Mouse (Mus musculus): ENCODE data around the gene Gstt4.

- TF ChIP-seq CTCF (IDR thresholded peaks at IDR 0.05; ENCODE audit: control insufficient read depth, insufficient read depth, low read length) (peak; percentile 54), POLR2A (IDR thresholded peaks at IDR 0.05; ENCODE audit: borderline replicate concordance, control insufficient read depth, low read depth, low read length) (no peak)
These were observed 31.1 kb upstream of the Gstt4 start for GRCm38 (mm10) chr10:75853452-75853851.
